Mouse (Mus musculus): Measurements from ENCODE around the gene Sgca. TPM values are rescaled to one million over a fixed set of nuclear protein-coding genes. Genes with fewer than 3 reads are reported as not detected.

Gene Sgca
- total and polyA plus RNA-seq, 3 experiments, result 0.95 TPM; not detected in 2

GRCm38 (mm10) chr11:95001584-95002347 is 25.6 kb upstream of the Sgca start:
- DNase-seq, result no peak

GRCm38 (mm10) chr11:95001058-95001457 is 24.9 kb upstream of the Sgca start:
- DNase-seq, result peak; percentile 84

- peak; percentile 68 for DNase-seq
Measured at GRCm38 (mm10) chr11:95000548-95000947, 24.4 kb upstream of the Sgca start.

GRCm38 (mm10) chr11:95000128-95000527 is 24.0 kb upstream of the Sgca start:
- no peak for DNase-seq

- no peak for DNase-seq
Measured at GRCm38 (mm10) chr11:94998041-94998531, 22.0 kb upstream of the Sgca start.

GRCm38 (mm10) chr11:94997596-94997995 is 21.5 kb upstream of the Sgca start:
- DNase-seq, result no peak

DNA sequence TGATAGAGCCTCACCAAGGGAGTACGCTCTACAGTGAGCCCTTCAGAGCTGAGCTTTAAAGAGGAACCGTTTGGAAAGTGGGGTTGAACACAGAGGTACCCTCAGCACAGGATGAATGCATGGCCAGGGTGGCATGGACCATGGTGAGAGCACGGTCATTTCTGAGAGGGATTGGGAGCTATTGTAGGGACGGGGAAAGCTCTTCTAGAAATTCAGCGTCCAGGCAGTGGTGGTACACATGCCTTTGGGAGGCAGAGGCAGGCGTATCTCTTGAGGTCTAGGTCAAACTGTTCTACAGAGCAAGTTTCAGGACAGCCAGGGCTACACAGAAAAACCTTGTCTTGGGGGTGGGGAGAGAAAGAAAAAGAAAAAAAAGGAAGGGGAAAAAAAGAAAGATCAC is 20.9 kb upstream of the Sgca start:
- no peak for DNase-seq

GRCm38 (mm10) chr11:94996101-94996500 is 20.0 kb upstream of the Sgca start:
- no peak for DNase-seq

DNA sequence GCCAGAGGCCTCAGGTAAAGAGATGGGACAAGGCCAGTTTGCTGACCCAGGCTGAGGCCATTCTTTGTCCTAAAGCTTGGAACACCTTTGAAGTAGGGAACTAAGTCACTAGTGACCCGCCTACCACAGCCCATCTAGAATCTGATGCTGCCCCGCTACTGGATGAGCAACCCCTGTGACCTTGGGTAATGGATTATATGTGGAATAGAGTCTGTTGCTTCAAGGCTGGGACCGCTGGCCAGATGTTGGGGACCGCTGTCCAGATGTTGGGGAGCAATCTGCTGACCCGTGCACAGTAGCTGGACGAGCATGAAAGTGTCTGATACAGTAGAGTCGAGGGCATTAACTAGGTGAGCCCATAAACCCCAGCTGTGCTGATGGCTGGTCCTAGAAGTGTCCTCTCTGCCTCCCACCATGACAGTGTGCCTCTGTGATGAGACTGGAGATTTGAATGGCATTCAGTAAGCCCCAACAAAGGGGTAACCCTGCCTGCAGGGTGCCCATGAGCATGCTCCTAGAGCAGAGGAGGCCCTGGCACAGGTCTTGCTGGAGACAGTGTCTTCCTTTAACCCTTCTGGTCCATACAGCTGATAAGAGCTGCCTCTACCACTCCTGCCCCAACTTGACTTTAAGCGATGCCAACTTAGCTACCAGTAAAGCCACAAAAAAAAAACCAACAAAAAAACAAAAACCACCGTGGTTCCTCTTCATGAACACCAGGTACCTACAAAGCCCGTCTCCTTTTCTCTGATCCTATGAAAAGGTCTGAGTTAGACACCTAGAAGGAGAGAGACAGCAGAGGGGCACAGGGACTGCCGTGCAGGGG is 19.0 kb upstream of the Sgca start:
- peak; percentile 45 for DNase-seq

DNA sequence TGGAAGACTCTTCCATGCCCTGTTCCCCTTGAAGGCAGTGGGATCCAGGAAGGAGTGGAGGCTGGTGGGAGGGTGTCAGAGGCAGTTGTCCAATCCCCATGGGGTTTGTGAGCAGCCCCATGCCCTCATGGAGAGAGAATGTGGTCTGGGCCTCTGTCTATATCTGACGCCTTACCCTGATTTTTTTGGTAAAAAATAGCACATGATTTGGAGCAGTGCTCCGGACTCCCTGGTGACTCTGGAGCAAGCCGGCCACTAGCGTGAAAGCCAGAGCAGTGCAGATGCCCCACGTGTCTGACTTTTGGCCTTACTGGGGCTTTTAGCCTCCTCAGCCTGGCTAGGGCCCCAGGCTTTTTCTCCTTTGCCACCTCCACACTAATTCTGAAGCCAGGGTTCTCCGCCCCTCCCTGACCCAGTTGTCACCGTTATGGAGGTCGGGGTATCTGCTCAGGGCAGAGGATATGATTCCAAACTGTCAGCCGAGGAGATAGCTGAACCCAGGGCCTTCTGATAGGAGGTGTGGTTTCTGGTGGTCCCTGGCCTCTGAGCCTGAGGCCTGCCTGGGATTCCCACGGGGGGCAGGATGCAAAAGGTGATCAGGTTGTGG is 18.2 kb upstream of the Sgca start:
- DNase-seq, result peak; percentile 56

DNA sequence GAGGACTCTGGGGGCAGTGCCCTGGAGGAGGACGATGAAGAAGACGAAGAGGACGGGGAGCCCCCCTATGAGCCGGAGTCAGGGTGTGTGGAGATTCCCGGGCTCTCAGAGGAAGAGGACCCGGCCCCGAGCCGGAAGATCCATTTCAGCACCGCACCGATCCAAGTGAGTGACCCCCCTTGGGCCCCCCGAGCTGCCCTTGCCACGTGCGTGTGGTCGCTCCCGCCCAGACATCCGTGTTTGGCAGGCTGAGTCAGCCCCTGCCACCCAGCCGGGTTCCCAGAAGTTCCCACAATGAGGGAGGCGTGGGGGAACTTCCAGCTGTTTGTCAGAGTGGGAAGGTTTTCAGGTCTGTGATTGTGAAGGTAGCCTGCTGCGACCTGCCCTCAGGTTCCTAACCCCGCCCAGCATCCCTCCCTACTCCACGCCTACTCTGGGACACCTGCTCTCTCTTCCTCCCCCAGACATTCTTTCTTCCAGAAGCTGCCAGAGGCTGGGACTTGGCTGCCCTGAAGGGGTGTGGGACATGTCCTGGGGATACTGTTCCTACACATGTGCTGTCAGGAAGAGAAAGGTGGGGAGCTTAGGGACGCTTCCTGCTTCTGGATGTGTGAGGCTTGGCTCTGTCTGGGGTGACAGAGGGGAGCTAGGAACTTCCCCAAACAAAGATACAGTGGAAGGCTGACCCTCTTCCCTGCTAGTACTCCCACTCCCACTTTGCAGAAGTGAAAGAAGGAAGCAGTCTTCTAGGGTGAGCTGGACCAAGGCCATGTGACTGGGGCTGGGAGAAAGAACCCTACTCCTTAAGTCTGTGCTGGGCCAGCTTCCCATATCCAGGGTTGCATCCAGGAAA is 16.9 kb upstream of the Sgca start:
- DNase-seq, result peak; percentile 83

GRCm38 (mm10) chr11:94992480-94992753 is 16.3 kb upstream of the Sgca start:
- peak; percentile 78 for DNase-seq

- DNase-seq, result peak; percentile 79
Measured at GRCm38 (mm10) chr11:94991641-94992479, 15.7 kb upstream of the Sgca start.

GRCm38 (mm10) chr11:94990749-94991577 is 14.8 kb upstream of the Sgca start, which contains the start of gene Ppp1r9b:
Gene Ppp1r9b (plus strand): TSS chr11:94991035.
- peak; percentile 97 for DNase-seq

- no peak for DNase-seq
Measured at GRCm38 (mm10) chr11:94990102-94990748, 14.1 kb upstream of the Sgca start.

- peak; percentile 90 for DNase-seq
Measured at GRCm38 (mm10) chr11:94989562-94990017, 13.5 kb upstream of the Sgca start.

- peak; percentile 52 for DNase-seq
Measured at GRCm38 (mm10) chr11:94988780-94989561, 12.8 kb upstream of the Sgca start.

- peak; percentile 49 for DNase-seq
Measured at GRCm38 (mm10) chr11:94987851-94988250, 11.7 kb upstream of the Sgca start.

Data from adrenal gland, adult 2 months (tissue).